Mouse (Mus musculus): ENCODE data around the gene Acap1. TPM values are rescaled to one million over a fixed set of nuclear protein-coding genes. Genes with fewer than 3 reads are reported as not detected.

The Acap1 gene
- total and polyA plus RNA-seq, 3 experiments, result 39.6 to 70.9 (median 58.2) TPM

GRCm38 (mm10) chr11:69936156-69936555 is 40.8 kb upstream of the Acap1 start:
- Histone ChIP-seq H3K27ac (ENCODE audit: insufficient read depth, low read depth) (no peak overlapping the region), H3K9ac (ENCODE audit: insufficient read depth, low read depth) (no peak overlapping the region), H3K4me1 (ENCODE audit: control insufficient read depth in 1 of 2, insufficient read depth in 2 of 2) (peaks cover 2 to 49% of the 10 kb centered on the region in 2 experiments), H3K4me2 (ENCODE audit: insufficient read depth, low read depth, poor library complexity, severe bottlenecking) (peak overlapping the region; percentile 92), H3K4me3 (replicated peaks in 1 of 3; ENCODE audit: low read depth in 2 of 3, low read length in 2 of 3, poor library complexity in 1 of 3) (peak overlapping the region in 1 of 3 experiments; percentile 51), H3K27me3 (replicated peaks) (peaks cover 65% of the 10 kb centered on the region), H3K79me2 (replicated peaks; ENCODE audit: control insufficient read depth, extremely low read depth, insufficient read depth, poor library complexity, severe bottlenecking) (no peaks in the 10 kb centered on the region), H3K9me3 (replicated peaks; ENCODE audit: low read length) (no peaks in the 10 kb centered on the region), H3K36me3 (replicated peaks in 1 of 2; ENCODE audit: control insufficient read depth in 1 of 2, insufficient read depth in 1 of 2, low read length in 1 of 2) (no peaks in the 10 kb centered on the region)
- no peak for DNase-seq (ENCODE audit: extremely low read depth)
- in situ Hi-C loops (cut with MboI; ENCODE audit: low pct_ligation_motif_present, low pct_unique_long_range_greater_than_20kb, low sequenced_read_pairs), result no loop called here
- no peak for TF ChIP-seq CTCF (conservative IDR thresholded peaks at IDR 0.05 in 1 of 2, IDR thresholded peaks at IDR 0.05 in 1 of 2; ENCODE audit: low read depth in 2 of 2, low read length in 2 of 2)
- no peak for TF ChIP-seq SMC3 (IDR thresholded peaks at IDR 0.05; ENCODE audit: low read depth, low read length)
- TF ChIP-seq JUN (IDR thresholded peaks at IDR 0.05; ENCODE audit: insufficient read depth, low read depth, low read length), result no peak
- TF ChIP-seq POLR2A (IDR thresholded peaks at IDR 0.05; ENCODE audit: low read depth, low read length), result no peak
- TF ChIP-seq GABPA (IDR thresholded peaks at IDR 0.05; ENCODE audit: insufficient replicate concordance, low read depth, low read length), result no peak
- TF ChIP-seq IRF4 (IDR thresholded peaks at IDR 0.05; ENCODE audit: low read depth, low read length), result no peak
- no peak for TF ChIP-seq CHD2 (IDR thresholded peaks at IDR 0.05; ENCODE audit: low read length)
- TF ChIP-seq CHD1 (IDR thresholded peaks at IDR 0.05; ENCODE audit: low read depth, low read length), result no peak
- no peak for TF ChIP-seq ZKSCAN1 (IDR thresholded peaks at IDR 0.05; ENCODE audit: borderline replicate concordance, low read depth, low read length)
- TF ChIP-seq ELF1 (IDR thresholded peaks at IDR 0.05; ENCODE audit: low read depth, low read length), result no peak
- no peak for TF ChIP-seq EP300 (IDR thresholded peaks at IDR 0.05; ENCODE audit: low read length)
- no peak for TF ChIP-seq MAX (IDR thresholded peaks at IDR 0.05; ENCODE audit: low read length)
- TF ChIP-seq JUND (conservative IDR thresholded peaks at IDR 0.05; ENCODE audit: low read depth, low read length), result no peak
- no peak for TF ChIP-seq USF2 (conservative IDR thresholded peaks at IDR 0.05; ENCODE audit: low read depth, low read length)
- TF ChIP-seq ZC3H11A (IDR thresholded peaks at IDR 0.05; ENCODE audit: low read depth, low read length), result no peak
- no peak for TF ChIP-seq NRF1 (IDR thresholded peaks at IDR 0.05; ENCODE audit: low read depth, low read length)
- TF ChIP-seq USF1 (IDR thresholded peaks at IDR 0.05; ENCODE audit: low read depth, low read length), result no peak
- TF ChIP-seq RCOR1 (conservative IDR thresholded peaks at IDR 0.05; ENCODE audit: low read depth, low read length), result no peak
- dilution Hi-C loops (cut with MboI; ENCODE audit: extremely low pct_ligation_motif_present, extremely low pct_unique_long_range_greater_than_20kb, low sequenced_read_pairs), result no loop called here

GRCm38 (mm10) chr11:69935137-69935879 is 40.0 kb upstream of the Acap1 start, which contains the start of gene Ybx2:
Gene Ybx2 (plus strand): TSS chr11:69935796.
- DNase-seq (ENCODE audit: extremely low read depth), result peak; percentile 70
- Histone ChIP-seq H3K9ac (ENCODE audit: insufficient read depth, low read depth) (peak within 1 kb of the TSS; percentile 3; the same call in 1 of the 2 replicates), H3K4me3 (replicated peaks in 1 of 3; ENCODE audit: low read depth in 2 of 3, low read length in 2 of 3, poor library complexity in 1 of 3) (peak within 1 kb of the TSS in 2 of 3 experiments; percentile 34 to 51), H3K79me2 (replicated peaks; ENCODE audit: control insufficient read depth, extremely low read depth, insufficient read depth, poor library complexity, severe bottlenecking) (no peaks in the 10 kb centered on the region), H3K4me2 (ENCODE audit: insufficient read depth, low read depth, poor library complexity, severe bottlenecking) (peak within 1 kb of the TSS; percentile 92), H3K27ac (ENCODE audit: insufficient read depth, low read depth) (no peak within 1 kb of the TSS), H3K36me3 (replicated peaks in 1 of 2; ENCODE audit: control insufficient read depth in 1 of 2, insufficient read depth in 1 of 2, low read length in 1 of 2) (no peaks in the 10 kb centered on the region), H3K4me1 (ENCODE audit: control insufficient read depth in 1 of 2, insufficient read depth in 2 of 2) (peaks cover 5 to 53% of the 10 kb centered on the region in 2 experiments), H3K27me3 (replicated peaks) (peaks cover 60% of the 10 kb centered on the region), H3K9me3 (replicated peaks; ENCODE audit: low read length) (no peaks in the 10 kb centered on the region)
- TF ChIP-seq CTCF (conservative IDR thresholded peaks at IDR 0.05 in 1 of 2, IDR thresholded peaks at IDR 0.05 in 1 of 2; ENCODE audit: low read depth in 2 of 2, low read length in 2 of 2) (no peak), ELF1 (IDR thresholded peaks at IDR 0.05; ENCODE audit: low read depth, low read length) (0 out of 2 replicates have a peak, but pooled peaks have one; percentile 10), ZNF384 (IDR thresholded peaks at IDR 0.05; ENCODE audit: low read depth, low read length) (no peak), NRF1 (IDR thresholded peaks at IDR 0.05; ENCODE audit: low read depth, low read length) (no peak), MXI1 (IDR thresholded peaks at IDR 0.05; ENCODE audit: low read depth, low read length) (0 out of 2 replicates have a peak, but pooled peaks have one; percentile 54), BHLHE40 (IDR thresholded peaks at IDR 0.05; ENCODE audit: low read depth, low read length) (peak; percentile 13; the same call in 1 of the 2 replicates), CHD2 (IDR thresholded peaks at IDR 0.05; ENCODE audit: low read length) (peak; percentile 80), MAX (IDR thresholded peaks at IDR 0.05; ENCODE audit: low read length) (peak; percentile 92), SIN3A (IDR thresholded peaks at IDR 0.05; ENCODE audit: low read length) (peak; percentile 11; the same call in 1 of the 2 replicates), TCF12 (IDR thresholded peaks at IDR 0.05; ENCODE audit: low read depth, low read length) (peak; percentile 64), MYC (IDR thresholded peaks at IDR 0.05; ENCODE audit: low read depth, low read length) (no peak), IRF4 (IDR thresholded peaks at IDR 0.05; ENCODE audit: low read depth, low read length) (no peak), USF1 (IDR thresholded peaks at IDR 0.05; ENCODE audit: low read depth, low read length) (peak; percentile 97), CHD1 (IDR thresholded peaks at IDR 0.05; ENCODE audit: low read depth, low read length) (no peak), MAZ (IDR thresholded peaks at IDR 0.05; ENCODE audit: low read depth, low read length) (0 out of 2 replicates have a peak, but pooled peaks have one; percentile 45), USF2 (conservative IDR thresholded peaks at IDR 0.05; ENCODE audit: low read depth, low read length) (peak; percentile 92), UBTF (IDR thresholded peaks at IDR 0.05; ENCODE audit: low read depth, low read length) (no peak), TBP (conservative IDR thresholded peaks at IDR 0.05; ENCODE audit: low read depth, low read length) (no peak)
- dilution Hi-C loops (cut with MboI; ENCODE audit: extremely low pct_ligation_motif_present, extremely low pct_unique_long_range_greater_than_20kb, low sequenced_read_pairs), result no loop called here
- in situ Hi-C loops (cut with MboI; ENCODE audit: low pct_ligation_motif_present, low pct_unique_long_range_greater_than_20kb, low sequenced_read_pairs), result no loop called here

Measured in CH12.LX (cell line).